Mouse (Mus musculus): ENCODE results near the gene Arpc5l. TPM values are rescaled to one million over a fixed set of nuclear protein-coding genes. Genes with fewer than 3 reads are reported as not detected.
"Not testable (repeated sequence)": the region's sequence is repeated elsewhere in the genome, so short reads cannot be mapped to it uniquely, and the experiment has no call there.

Arpc5l gene
- polyA plus RNA-seq, 1 experiment from 2014 or later: 141 TPM

- peaks cover 10% of the 10 kb centered on the region for H3K36me3 ChIP-seq (ENCODE audit: control insufficient read depth, insufficient read depth, low read length)
- WGBS: 16% methylated on average over 15 of the region's 15 CpGs
- no peaks in the 10 kb centered on the region for H3K9me3 ChIP-seq (replicated peaks; ENCODE audit: control insufficient read depth, low read length, poor library complexity, severe bottlenecking)
- H3K4me2 ChIP-seq (ENCODE audit: low read length): peak within 1 kb of the TSS; percentile 92
- peaks cover 45% of the 10 kb centered on the region for H3K4me1 ChIP-seq (ENCODE audit: control insufficient read depth, insufficient read depth, low read length)
- H3K27me3 ChIP-seq (ENCODE audit: control insufficient read depth, insufficient read depth, low read depth, low read length): no peaks in the 10 kb centered on the region
- ATAC-seq: no peak
- peak within 1 kb of the TSS; percentile 58 for H3K4me3 ChIP-seq (ENCODE audit: low read depth, low read length)
- H3K9ac ChIP-seq (ENCODE audit: low read depth, low read length): peak within 1 kb of the TSS; percentile 86
- H3K27ac ChIP-seq (ENCODE audit: low read length): peak within 1 kb of the TSS; percentile 84
These were observed 479 bp downstream of the Arpc5l start, which contains the start of gene Rpl35 for GRCm38 (mm10) chr2:39005574-39006079. Gene Rpl35, minus strand, starts transcription at chr2:39005624.

GRCm38 (mm10) chr2:39006149-39006730 is 1.1 kb downstream of the Arpc5l start:
- no peak overlapping the region for H3K27ac ChIP-seq (ENCODE audit: low read length)
- peaks cover 46% of the 10 kb centered on the region for H3K4me1 ChIP-seq (ENCODE audit: control insufficient read depth, insufficient read depth, low read length)
- H3K27me3 ChIP-seq (ENCODE audit: control insufficient read depth, insufficient read depth, low read depth, low read length): no peaks in the 10 kb centered on the region
- H3K36me3 ChIP-seq (ENCODE audit: control insufficient read depth, insufficient read depth, low read length): peaks cover 3% of the 10 kb centered on the region; the same call in 1 of the 2 replicates
- WGBS: 94% methylated on average over 14 of the region's 14 CpGs
- peak overlapping the region; percentile 84 for H3K4me2 ChIP-seq (ENCODE audit: low read length)
- ATAC-seq: no peak
- H3K4me3 ChIP-seq (ENCODE audit: low read depth, low read length): no peak overlapping the region
- no peak overlapping the region for H3K9ac ChIP-seq (ENCODE audit: low read depth, low read length)
- H3K9me3 ChIP-seq (replicated peaks; ENCODE audit: control insufficient read depth, low read length, poor library complexity, severe bottlenecking): no peaks in the 10 kb centered on the region

- H3K27me3 ChIP-seq (ENCODE audit: control insufficient read depth, insufficient read depth, low read depth, low read length): no peaks in the 10 kb centered on the region
- ATAC-seq: peak; percentile 89
- peaks cover 47% of the 10 kb centered on the region for H3K4me1 ChIP-seq (ENCODE audit: control insufficient read depth, insufficient read depth, low read length)
- H3K4me3 ChIP-seq (ENCODE audit: low read depth, low read length): peak overlapping the region; percentile 72
- H3K36me3 ChIP-seq (ENCODE audit: control insufficient read depth, insufficient read depth, low read length): no peaks in the 10 kb centered on the region
- WGBS: under 1% methylated on average over 39 of the region's 44 CpGs
- no peaks in the 10 kb centered on the region for H3K9me3 ChIP-seq (replicated peaks; ENCODE audit: control insufficient read depth, low read length, poor library complexity, severe bottlenecking)
- H3K27ac ChIP-seq (ENCODE audit: low read length): peak overlapping the region; percentile 91
- peak overlapping the region; percentile 84 for H3K4me2 ChIP-seq (ENCODE audit: low read length)
- peak overlapping the region; percentile 86 for H3K9ac ChIP-seq (ENCODE audit: low read depth, low read length)
These were observed 2.7 kb downstream of the Arpc5l start for GRCm38 (mm10) chr2:39007865-39008264.

- peak overlapping the region; percentile 86 for H3K9ac ChIP-seq (ENCODE audit: low read depth, low read length)
- H3K4me1 ChIP-seq (ENCODE audit: control insufficient read depth, insufficient read depth, low read length): peaks cover 41% of the 10 kb centered on the region
- H3K4me3 ChIP-seq (ENCODE audit: low read depth, low read length): peak overlapping the region; percentile 72
- H3K4me2 ChIP-seq (ENCODE audit: low read length): peak overlapping the region; percentile 84
- H3K27ac ChIP-seq (ENCODE audit: low read length): peak overlapping the region; percentile 91
- peak; percentile 54 for ATAC-seq
- no peaks in the 10 kb centered on the region for H3K27me3 ChIP-seq (ENCODE audit: control insufficient read depth, insufficient read depth, low read depth, low read length)
- WGBS: 0% methylated on average over 25 of the region's 25 CpGs
- H3K9me3 ChIP-seq (replicated peaks; ENCODE audit: control insufficient read depth, low read length, poor library complexity, severe bottlenecking): no peaks in the 10 kb centered on the region
- H3K36me3 ChIP-seq (ENCODE audit: control insufficient read depth, insufficient read depth, low read length): peaks cover under 1% of the 10 kb centered on the region; the same call in 1 of the 2 replicates
These were observed 3.3 kb downstream of the Arpc5l start for GRCm38 (mm10) chr2:39008350-39008851.

GRCm38 (mm10) chr2:39008954-39009365 is 3.8 kb downstream of the Arpc5l start:
- Histone ChIP-seq H3K9ac (ENCODE audit: low read depth, low read length) (peak overlapping the region; percentile 86), H3K36me3 (ENCODE audit: control insufficient read depth, insufficient read depth, low read length) (peaks cover 6% of the 10 kb centered on the region), H3K27ac (ENCODE audit: low read length) (no peak overlapping the region; the same call in 1 of the 2 replicates), H3K4me2 (ENCODE audit: low read length) (peak overlapping the region; percentile 84), H3K9me3 (replicated peaks; ENCODE audit: control insufficient read depth, low read length, poor library complexity, severe bottlenecking) (no peaks in the 10 kb centered on the region), H3K4me1 (ENCODE audit: control insufficient read depth, insufficient read depth, low read length) (peaks cover 36% of the 10 kb centered on the region), H3K4me3 (ENCODE audit: low read depth, low read length) (peak overlapping the region; percentile 72), H3K27me3 (ENCODE audit: control insufficient read depth, insufficient read depth, low read depth, low read length) (no peaks in the 10 kb centered on the region)
- WGBS: 26% methylated on average over 3 of the region's 3 CpGs
- no peak for ATAC-seq

GRCm38 (mm10) chr2:39010144-39010543 is 5.0 kb downstream of the Arpc5l start:
- H3K4me1 ChIP-seq (ENCODE audit: control insufficient read depth, insufficient read depth, low read length): peaks cover 32% of the 10 kb centered on the region
- not testable (repeated sequence) for H3K4me2 ChIP-seq (ENCODE audit: low read length); H3K4me3 ChIP-seq (ENCODE audit: low read depth, low read length); H3K9me3 ChIP-seq (replicated peaks; ENCODE audit: control insufficient read depth, low read length, poor library complexity, severe bottlenecking); H3K27ac ChIP-seq (ENCODE audit: low read length); ATAC-seq; H3K27me3 ChIP-seq (ENCODE audit: control insufficient read depth, insufficient read depth, low read depth, low read length); H3K9ac ChIP-seq (ENCODE audit: low read depth, low read length); H3K36me3 ChIP-seq (ENCODE audit: control insufficient read depth, insufficient read depth, low read length)
- 98% methylated on average over 4 of the region's 5 CpGs for WGBS

GRCm38 (mm10) chr2:39011264-39011663 is 6.1 kb downstream of the Arpc5l start:
- H3K27ac ChIP-seq (ENCODE audit: low read length): no peak overlapping the region
- H3K27me3 ChIP-seq (ENCODE audit: control insufficient read depth, insufficient read depth, low read depth, low read length): no peaks in the 10 kb centered on the region
- peaks cover 13% of the 10 kb centered on the region for H3K36me3 ChIP-seq (ENCODE audit: control insufficient read depth, insufficient read depth, low read length)
- H3K9me3 ChIP-seq (replicated peaks; ENCODE audit: control insufficient read depth, low read length, poor library complexity, severe bottlenecking): no peaks in the 10 kb centered on the region
- ATAC-seq: no peak
- peaks cover 26% of the 10 kb centered on the region for H3K4me1 ChIP-seq (ENCODE audit: control insufficient read depth, insufficient read depth, low read length)
- no peak overlapping the region for H3K4me3 ChIP-seq (ENCODE audit: low read depth, low read length)
- H3K4me2 ChIP-seq (ENCODE audit: low read length): no peak overlapping the region
- H3K9ac ChIP-seq (ENCODE audit: low read depth, low read length): no peak overlapping the region

- Histone ChIP-seq H3K4me2 (ENCODE audit: low read length) (no peak overlapping the region), H3K4me3 (ENCODE audit: low read depth, low read length) (no peak overlapping the region), H3K9ac (ENCODE audit: low read depth, low read length) (no peak overlapping the region), H3K4me1 (ENCODE audit: control insufficient read depth, insufficient read depth, low read length) (peaks cover 24% of the 10 kb centered on the region), H3K9me3 (replicated peaks; ENCODE audit: control insufficient read depth, low read length, poor library complexity, severe bottlenecking) (no peaks in the 10 kb centered on the region), H3K36me3 (ENCODE audit: control insufficient read depth, insufficient read depth, low read length) (peaks cover 19% of the 10 kb centered on the region), H3K27me3 (ENCODE audit: control insufficient read depth, insufficient read depth, low read depth, low read length) (no peaks in the 10 kb centered on the region), H3K27ac (ENCODE audit: low read length) (no peak overlapping the region)
- WGBS: 94% methylated on average over 3 of the region's 3 CpGs
- ATAC-seq: no peak
These were observed 6.8 kb downstream of the Arpc5l start for GRCm38 (mm10) chr2:39011971-39012370.

- Histone ChIP-seq H3K36me3 (ENCODE audit: control insufficient read depth, insufficient read depth, low read length) (peaks cover 19% of the 10 kb centered on the region), H3K9ac (ENCODE audit: low read depth, low read length) (no peak overlapping the region), H3K4me2 (ENCODE audit: low read length) (no peak overlapping the region), H3K4me3 (ENCODE audit: low read depth, low read length) (no peak overlapping the region), H3K27me3 (ENCODE audit: control insufficient read depth, insufficient read depth, low read depth, low read length) (no peaks in the 10 kb centered on the region), H3K27ac (ENCODE audit: low read length) (no peak overlapping the region), H3K4me1 (ENCODE audit: control insufficient read depth, insufficient read depth, low read length) (peaks cover 20% of the 10 kb centered on the region), H3K9me3 (replicated peaks; ENCODE audit: control insufficient read depth, low read length, poor library complexity, severe bottlenecking) (no peaks in the 10 kb centered on the region)
- WGBS: 85% methylated on average over 7 of the region's 7 CpGs
- ATAC-seq: no peak
These were observed 7.7 kb downstream of the Arpc5l start for GRCm38 (mm10) chr2:39012768-39013279.
